Mouse (Mus musculus) embryo, embryonic 11 days (tissue): ENCODE data around the gene Ap1g2.
A peak's percentile ranks its signal among the peaks of the same experiment; 100 is the strongest.

Experiments used
- DNase-seq: peaks from one replicate; pipeline ENCODE4 v3.0.0-alpha.2; 2015

Ap1g2 gene

GRCm38 (mm10) chr14:55105836-55106809 is at the start of gene Ap1g2:
Ap1g2 (minus strand) TSS chr14:55106593.
- peak; percentile 87 for DNase-seq

- no peak for DNase-seq
Measured at GRCm38 (mm10) chr14:55152951-55153481, 46.6 kb upstream of the Ap1g2 start.

DNA sequence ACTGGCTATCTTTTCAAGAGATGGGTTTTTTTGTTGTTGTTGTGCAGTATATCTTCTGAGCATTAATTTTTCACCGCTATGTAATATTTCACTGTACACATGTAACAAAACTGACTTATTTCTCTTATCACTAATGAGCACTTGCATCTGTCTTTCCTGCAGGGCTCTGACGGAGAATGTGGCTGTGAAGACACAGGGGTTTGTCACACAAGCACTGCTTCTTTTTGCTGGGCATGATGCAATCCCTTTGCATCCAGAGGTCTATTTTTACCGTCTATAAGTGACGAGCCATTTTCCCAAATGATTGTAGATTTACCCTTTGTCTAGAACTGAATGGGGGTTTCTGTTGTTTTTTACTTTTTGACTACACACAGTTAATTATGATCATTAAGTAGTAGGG is 45.8 kb upstream of the Ap1g2 start:
- DNase-seq: no peak

DNA sequence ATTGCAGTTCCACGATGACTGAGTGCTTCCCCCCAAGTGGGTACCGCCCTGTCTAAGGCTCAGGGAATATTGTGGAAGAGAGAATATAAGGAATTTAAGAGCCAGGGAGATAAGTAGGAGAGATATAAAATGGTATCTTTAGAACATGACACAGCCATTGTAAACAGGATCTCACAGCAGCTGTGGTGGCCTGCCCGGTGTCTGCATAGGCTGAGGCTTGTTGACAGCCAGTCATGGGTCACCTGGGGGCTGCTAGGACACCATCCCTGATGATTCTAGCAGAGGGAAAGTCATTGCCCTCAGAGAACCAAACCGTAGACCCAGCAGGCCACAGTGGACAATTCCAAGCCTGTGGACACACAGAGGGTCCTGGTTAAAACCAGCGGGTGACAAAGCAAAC is 44.6 kb upstream of the Ap1g2 start:
- DNase-seq: no peak

GRCm38 (mm10) chr14:55149041-55149440 is 42.6 kb upstream of the Ap1g2 start:
- no peak for DNase-seq

- DNase-seq: peak; percentile 75
Measured at GRCm38 (mm10) chr14:55148363-55148915, 42.0 kb upstream of the Ap1g2 start.

DNA sequence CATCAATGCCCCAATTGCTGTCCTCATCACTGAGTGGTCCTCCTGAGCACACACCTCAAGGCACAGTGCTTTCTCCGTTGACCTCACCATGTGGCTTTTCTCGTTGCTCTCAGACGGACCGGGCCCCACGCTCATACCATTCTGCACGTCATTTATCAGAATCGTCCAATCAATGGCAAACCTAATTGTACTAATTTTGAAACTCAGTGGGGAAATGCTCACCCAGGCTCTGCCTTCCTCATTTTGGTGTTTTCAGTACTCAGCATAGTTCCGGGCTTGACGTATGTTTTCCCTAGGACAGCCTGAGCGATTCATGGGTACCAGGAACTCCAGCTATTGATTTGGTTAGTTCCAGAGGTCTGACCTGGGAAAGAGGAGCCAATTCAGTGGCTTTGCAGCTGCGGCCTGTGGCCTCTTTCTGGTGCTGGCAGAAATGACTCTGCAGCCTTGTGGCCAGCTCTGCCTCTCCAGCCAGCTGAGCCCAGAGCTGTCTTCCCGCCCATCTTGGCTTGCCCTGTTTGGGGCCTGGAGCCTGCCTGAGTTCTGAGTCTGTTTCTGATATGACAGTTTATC is 40.5 kb upstream of the Ap1g2 start:
- no peak for DNase-seq

DNA sequence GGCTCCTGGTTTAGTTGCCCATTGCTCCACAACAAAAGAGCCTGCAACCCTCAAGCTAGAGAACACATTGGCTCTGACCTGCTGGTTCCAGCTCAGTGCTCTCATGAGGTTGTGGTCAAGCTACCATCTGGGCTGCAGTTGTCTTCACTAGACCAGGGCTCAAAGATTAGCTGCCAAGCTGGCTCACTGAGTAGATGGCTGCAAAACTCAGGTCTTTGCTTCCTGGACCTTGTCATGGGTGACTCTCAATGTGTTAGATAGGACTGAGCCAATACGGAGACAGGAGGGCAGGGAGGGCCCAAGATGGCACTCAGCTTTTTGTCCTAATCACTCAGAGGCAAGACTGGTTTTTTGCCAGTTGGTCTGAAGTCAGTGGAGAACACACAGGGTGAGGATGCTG is 39.9 kb upstream of the Ap1g2 start:
- DNase-seq: no peak

GRCm38 (mm10) chr14:55139313-55139712 is 32.9 kb upstream of the Ap1g2 start:
- no peak for DNase-seq

DNA sequence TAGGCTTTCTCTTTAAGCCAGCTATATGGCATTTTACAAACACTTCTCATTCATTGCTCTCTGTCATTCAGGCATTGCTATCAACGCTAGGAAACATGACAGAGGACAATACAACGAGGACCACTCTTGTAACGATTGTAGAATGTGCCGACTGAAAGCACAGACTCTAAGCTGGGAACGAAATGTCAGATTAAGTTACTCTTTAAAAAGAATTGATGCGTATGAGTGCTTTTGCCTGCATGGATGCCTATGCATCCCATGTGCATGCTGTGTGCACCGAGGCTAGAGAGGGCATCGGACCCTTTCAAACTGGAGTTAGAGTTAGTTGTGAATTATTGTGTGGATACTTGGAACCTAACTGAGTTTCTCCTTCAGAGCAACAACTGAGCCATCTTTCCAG is 29.3 kb upstream of the Ap1g2 start:
- no peak for DNase-seq

- no peak for DNase-seq
Measured at GRCm38 (mm10) chr14:55126521-55126920, 20.1 kb upstream of the Ap1g2 start.

GRCm38 (mm10) chr14:55125711-55126110 is 19.3 kb upstream of the Ap1g2 start:
- DNase-seq: no peak

DNA sequence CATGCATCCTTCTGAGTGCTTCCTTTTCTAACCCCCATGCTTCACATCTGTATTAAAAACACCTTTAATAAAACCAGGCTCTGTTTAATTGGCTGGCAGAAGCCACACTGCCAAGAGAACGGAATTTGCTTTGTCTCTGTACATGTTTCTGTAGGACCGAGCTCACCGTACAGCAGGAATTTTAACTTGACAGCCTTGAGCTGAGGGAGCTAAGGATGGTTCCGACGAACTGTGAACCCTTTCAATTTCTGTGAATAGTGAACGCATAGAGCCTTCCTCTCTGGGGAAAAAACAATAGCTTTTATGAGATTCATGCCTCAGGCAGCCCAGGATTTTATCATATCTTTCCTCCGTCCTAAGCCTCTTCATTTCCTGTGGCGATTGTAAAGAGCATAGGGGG is 16.0 kb upstream of the Ap1g2 start:
- DNase-seq: no peak

DNA sequence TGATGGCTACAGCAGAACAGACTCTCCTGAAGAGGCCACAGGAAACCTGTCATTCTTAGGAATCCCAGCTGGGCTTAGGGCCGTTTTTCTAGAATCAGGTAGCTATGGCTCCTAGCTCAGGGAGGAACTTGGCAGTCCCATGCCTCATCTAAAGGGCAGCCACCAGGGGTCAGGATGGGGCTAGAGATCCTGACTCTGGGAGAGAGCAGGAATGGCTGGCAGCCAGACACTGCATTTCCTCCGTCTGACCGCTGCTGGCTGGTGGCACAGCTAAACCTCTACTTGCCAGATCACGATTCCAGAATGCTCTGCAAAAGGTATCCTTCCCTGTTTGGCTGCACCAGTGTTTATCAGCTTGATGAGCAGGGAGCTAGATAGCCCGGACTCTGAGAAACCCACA is 15.6 kb upstream of the Ap1g2 start:
- peak; percentile 89 for DNase-seq

- no peak for DNase-seq
Measured at GRCm38 (mm10) chr14:55119421-55120134, 13.2 kb upstream of the Ap1g2 start.

DNA sequence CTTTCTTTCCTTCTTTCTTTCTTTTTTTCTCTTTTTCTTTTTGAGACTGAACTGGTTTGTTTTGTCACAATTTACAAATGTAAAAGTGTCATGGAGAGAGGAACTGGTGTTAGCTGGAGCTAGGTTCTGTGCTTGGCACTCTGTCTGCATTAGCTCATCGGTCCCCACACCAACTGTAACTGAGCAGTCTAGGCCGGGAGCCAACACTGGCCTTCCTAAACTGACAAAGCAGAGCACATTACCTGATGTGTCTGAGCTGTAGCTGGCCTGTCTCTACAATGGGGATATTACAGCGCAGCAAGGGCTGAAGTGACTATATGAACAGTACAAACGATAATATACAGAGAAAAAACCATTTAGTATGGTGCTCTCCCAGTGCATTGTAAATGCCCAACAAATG is 12.5 kb upstream of the Ap1g2 start:
- DNase-seq: no peak

GRCm38 (mm10) chr14:55116425-55117200 is 10.2 kb upstream of the Ap1g2 start, which contains the start of gene Jph4:
Jph4 (minus strand) TSS chr14:55116935.
- no peak for DNase-seq

DNA sequence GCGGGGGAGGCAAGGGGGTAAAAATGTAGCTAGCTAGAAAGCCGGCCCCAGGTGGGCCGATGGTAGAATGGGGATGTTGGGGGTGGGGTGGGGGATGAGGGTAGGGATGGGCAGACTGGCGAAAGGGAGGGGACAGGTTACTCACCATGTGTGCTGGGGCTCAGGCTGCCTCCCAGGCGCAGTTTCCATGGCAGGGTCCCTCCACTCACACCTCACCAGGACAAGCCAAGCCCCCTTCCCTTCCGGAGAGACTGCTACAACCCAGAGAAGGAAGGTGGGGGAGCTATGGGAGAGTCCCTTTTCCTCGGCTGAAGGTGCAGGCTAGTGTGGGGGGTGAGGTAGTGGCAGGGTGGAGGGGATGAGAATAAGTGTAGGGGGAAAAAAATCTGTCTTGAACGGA is 9.5 kb upstream of the Ap1g2 start:
- no peak for DNase-seq

DNA sequence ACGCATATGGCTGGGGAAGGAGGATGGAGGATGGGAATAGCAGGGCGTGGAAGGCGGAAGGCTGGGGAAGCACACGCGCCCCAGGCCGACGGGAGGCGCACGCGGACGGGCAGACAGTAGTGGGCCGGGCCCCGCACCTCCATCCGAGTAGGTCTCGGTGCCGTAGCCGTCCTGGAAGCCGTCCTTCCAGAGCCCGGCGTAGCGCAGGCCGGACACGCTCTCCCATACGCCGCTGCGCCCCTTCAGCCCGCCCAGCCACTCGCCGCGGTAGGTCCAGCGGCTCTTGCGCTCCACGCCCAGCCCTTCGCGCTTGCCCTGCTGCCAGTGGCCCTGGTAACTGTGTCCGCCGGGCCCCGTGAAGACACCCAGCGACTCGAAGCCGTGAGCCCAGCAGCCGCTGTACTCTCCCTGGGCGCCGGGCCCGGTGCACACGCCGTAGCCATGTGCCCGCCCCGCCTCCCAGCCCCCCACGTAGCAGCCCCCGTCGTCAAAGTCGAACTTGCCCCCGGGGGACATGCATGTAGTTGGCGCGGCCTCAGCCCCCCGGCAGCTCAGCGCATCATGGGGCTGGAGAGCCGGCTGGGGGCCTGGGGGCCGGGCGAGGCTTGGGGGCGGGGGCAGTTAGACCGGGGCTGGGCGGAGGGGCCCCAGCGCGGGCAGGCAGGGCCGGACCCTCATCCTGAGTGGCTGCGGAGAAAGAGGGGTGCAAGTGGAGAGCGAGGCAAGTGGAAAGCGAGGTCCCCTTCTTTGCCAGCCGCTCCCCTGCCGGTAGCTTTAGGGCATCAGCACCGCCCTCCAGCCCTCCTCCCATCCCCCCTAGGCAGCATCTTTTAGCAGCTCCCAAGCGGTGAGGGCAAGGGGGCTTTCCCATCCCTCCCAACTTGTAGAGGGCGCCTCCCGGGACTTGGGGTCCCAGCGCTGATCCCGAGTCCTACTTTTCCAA is 8.6 kb upstream of the Ap1g2 start:
- DNase-seq: peak; percentile 75

GRCm38 (mm10) chr14:55113975-55114645 is 7.7 kb upstream of the Ap1g2 start:
- no peak for DNase-seq
